Mouse (Mus musculus) megakaryocyte, embryonic 14.5 days (primary cell): ENCODE results near the gene Auh.

ENCODE experiments used
- FLI1 ChIP-seq: IDR thresholded peaks from 2 replicates; pipeline ENCODE4 v1.6.1; 2012; ENCODE audit warnings: low read length, inconsistent platforms, mixed read lengths
- GATA1 ChIP-seq: IDR thresholded peaks from 3 replicates; pipeline ENCODE4 v1.6.1; 2012; ENCODE audit warnings: mixed read lengths, low read length, inconsistent platforms, borderline replicate concordance

GRCm38 (mm10) chr13:52919790-52920352, 9.6 kb downstream of the Auh start:
- TF ChIP-seq GATA1: no peak
- TF ChIP-seq FLI1: no peak
